8 mouse cellular contexts compared by ENCODE assay signal in the genomic region with DNA sequence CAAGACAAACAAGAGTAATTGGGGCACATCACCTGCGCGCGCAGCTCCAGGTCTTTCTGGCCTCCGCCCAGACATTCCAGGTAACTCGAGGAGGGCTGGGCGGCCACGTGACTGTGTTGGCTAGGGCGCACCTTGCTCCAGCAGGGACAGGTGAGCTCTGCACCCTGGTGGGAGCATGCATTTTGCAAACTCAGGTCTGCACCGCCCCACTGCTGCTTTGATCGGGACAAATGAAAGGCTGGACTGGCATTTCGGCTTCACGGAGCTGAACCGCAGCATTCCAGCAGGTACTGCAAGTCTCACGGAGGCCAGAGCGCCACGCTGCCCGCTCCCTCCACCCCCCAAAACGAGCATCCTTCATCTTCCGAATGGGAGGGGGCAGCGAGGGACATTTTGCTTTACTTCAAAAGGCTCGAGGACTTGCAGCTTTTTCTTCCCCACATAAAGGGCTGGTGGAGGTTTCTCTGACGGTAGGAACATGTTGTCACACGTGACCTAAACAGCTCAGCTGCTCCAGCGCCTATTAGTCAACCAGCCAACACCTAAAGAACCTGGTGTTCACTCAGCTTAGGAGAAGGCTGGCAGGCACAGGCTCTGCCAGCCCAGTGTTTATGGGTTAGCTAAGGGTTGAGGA. TPM values are rescaled to one million over a fixed set of nuclear protein-coding genes. Genes with fewer than 3 reads are reported as not detected.
DNase-seq lines count a peak whose midpoint lies in the region; ATAC-seq and TF ChIP-seq lines count a peak whose summit lies in the region.

Gene Gm5148, minus strand, starts transcription at position 320 of the 634 bp plus-strand sequence.

- H3K9ac ChIP-seq in kidney, embryonic 14.5 days (ENCODE audit: low read depth, low read length) = peak within 1 kb of the TSS; percentile 56
- peak within 1 kb of the TSS; percentile 53 for H3K9ac ChIP-seq in limb, embryonic 14.5 days (ENCODE audit: low read depth, low read length, severe bottlenecking)
- H3K9ac ChIP-seq in midbrain, embryonic 13.5 days (replicated peaks) = peak within 1 kb of the TSS; percentile 70

- WGBS in kidney, embryonic 14.5 days = 2% methylated on average over 24 of the region's 24 CpGs
- WGBS in limb, embryonic 14.5 days = 2% methylated on average over 24 of the region's 24 CpGs
- 1% methylated on average over 24 of the region's 24 CpGs for WGBS in midbrain, embryonic 13.5 days

- H3K27ac ChIP-seq in kidney, embryonic 14.5 days (ENCODE audit: low read depth, low read length) = peak within 1 kb of the TSS; percentile 87
- peak within 1 kb of the TSS; percentile 78 for H3K27ac ChIP-seq in limb, embryonic 14.5 days (replicated peaks; ENCODE audit: low read depth, low read length)
- H3K27ac ChIP-seq in midbrain, embryonic 13.5 days = peak within 1 kb of the TSS; percentile 68

- peak; percentile 68 for ATAC-seq in frontal cortex, adult (ENCODE audit: low TSS enrichment)
- ATAC-seq in kidney, embryonic 14.5 days (ENCODE audit: low FRiP score, low TSS enrichment) = peak; percentile 86
- peak; percentile 66 for ATAC-seq in limb, embryonic 14.5 days (ENCODE audit: low FRiP score, low read depth)
- ATAC-seq in midbrain, embryonic 13.5 days = peak; percentile 87

- 0 out of 2 replicates have a peak, but pooled peaks have one; percentile 34 for TF ChIP-seq POLR2A in limb, embryonic 14.5 days (IDR thresholded peaks at IDR 0.05; ENCODE audit: borderline replicate concordance, extremely low read depth, insufficient read depth, insufficient read length)

- H3K4me1 ChIP-seq in kidney, embryonic 14.5 days (ENCODE audit: control insufficient read depth, insufficient read depth, low read length) = peaks cover 29% of the 10 kb centered on the region
- H3K4me1 ChIP-seq in limb, embryonic 14.5 days (ENCODE audit: control insufficient read depth, insufficient read depth, low read length) = peaks cover 41% of the 10 kb centered on the region
- H3K4me1 ChIP-seq in midbrain, embryonic 13.5 days (replicated peaks) = peaks cover 22% of the 10 kb centered on the region

- peak; percentile 85 for DNase-seq in ES-CJ7 (ENCODE audit: low read depth, low spot score)
- peak; percentile 87 to 89 for DNase-seq in cerebellum, adult 18-20 months
- peak; percentile 81 for DNase-seq in limb, embryonic 14.5 days (ENCODE audit: low spot score)
- peak; percentile 45 for DNase-seq in splenic B cell, adult 2 months (ENCODE audit: low read depth, low spot score)
- no peak for DNase-seq in spleen, postnatal 14 days (ENCODE audit: low spot score in 2 of 2)

- no peaks in the 10 kb centered on the region for H3K36me3 ChIP-seq in kidney, embryonic 14.5 days (ENCODE audit: control insufficient read depth, insufficient read depth, low read length)
- no peaks in the 10 kb centered on the region for H3K36me3 ChIP-seq in limb, embryonic 14.5 days (ENCODE audit: control insufficient read depth, insufficient read depth, low read length)
- H3K36me3 ChIP-seq in midbrain, embryonic 13.5 days = no peaks in the 10 kb centered on the region
- H3K36me3 ChIP-seq in splenic B cell, adult 2 months (ENCODE audit: control insufficient read depth, insufficient read depth, low read length, poor library complexity, severe bottlenecking) = no peaks in the 10 kb centered on the region

- peak within 1 kb of the TSS; percentile 58 for H3K4me2 ChIP-seq in kidney, embryonic 14.5 days (replicated peaks; ENCODE audit: low read depth, low read length)
- H3K4me2 ChIP-seq in limb, embryonic 14.5 days (replicated peaks; ENCODE audit: low read depth, low read length, severe bottlenecking) = peak within 1 kb of the TSS; percentile 73
- H3K4me2 ChIP-seq in midbrain, embryonic 13.5 days (replicated peaks) = peak within 1 kb of the TSS; percentile 75

- H3K27me3 ChIP-seq in kidney, embryonic 14.5 days (ENCODE audit: control insufficient read depth, insufficient read depth, low read length) = no peaks in the 10 kb centered on the region
- H3K27me3 ChIP-seq in limb, embryonic 14.5 days (ENCODE audit: control insufficient read depth, insufficient read depth, low read length) = no peaks in the 10 kb centered on the region
- peaks cover 18% of the 10 kb centered on the region; the same call in 1 of the 2 replicates for H3K27me3 ChIP-seq in midbrain, embryonic 13.5 days
- H3K27me3 ChIP-seq in splenic B cell, adult 2 months (ENCODE audit: control insufficient read depth, insufficient read depth, low read length, poor library complexity, severe bottlenecking) = no peaks in the 10 kb centered on the region

- peak within 1 kb of the TSS; percentile 38 for H3K4me3 ChIP-seq in kidney, embryonic 14.5 days (ENCODE audit: low read length)
- H3K4me3 ChIP-seq in limb, embryonic 14.5 days (replicated peaks; ENCODE audit: low read length) = peak within 1 kb of the TSS; percentile 38
- H3K4me3 ChIP-seq in midbrain, embryonic 13.5 days (replicated peaks) = peak within 1 kb of the TSS; percentile 48

- H3K9me3 ChIP-seq in kidney, embryonic 14.5 days (ENCODE audit: control insufficient read depth, low read length) = no peaks in the 10 kb centered on the region
- H3K9me3 ChIP-seq in limb, embryonic 14.5 days (ENCODE audit: control insufficient read depth, low read length) = no peaks in the 10 kb centered on the region
- H3K9me3 ChIP-seq in midbrain, embryonic 13.5 days = no peaks in the 10 kb centered on the region

RNA-seq across cellular contexts. Expression of gene Gm5148, which starts in this region (rescaled TPM):
- 8.1 and 9.4 TPM in 2 replicates for polyA plus RNA-seq in kidney, embryonic 14.5 days (2014; fragmentation: Nextera tagmentation; extraction: Ambion mirVana)
- 6.3 and 9.1 TPM in 2 replicates for polyA plus RNA-seq in limb, embryonic 14.5 days (2012; rRNA removed)
- polyA plus RNA-seq in limb, embryonic 14.5 days (2014; fragmentation: Nextera tagmentation; extraction: Ambion mirVana) = 7.4 and 8.1 TPM in 2 replicates
- 6.0 and 9.6 TPM in 2 replicates for polyA plus RNA-seq in midbrain, embryonic 13.5 days (2015; fragmentation: Nextera tagmentation; extraction: Ambion mirVana)

Comparison
In these comparisons a context has a peak if more than half of its experiments do, and no peak if none do; other contexts are left out.
1. DNase-seq: peak in ES-CJ7 (single experiment), cerebellum, adult 18-20 months (2 of 2), limb, embryonic 14.5 days (single experiment) and splenic B cell, adult 2 months (single experiment); none in spleen, postnatal 14 days (0 of 2).
2. Peak in every context shown above with its lines, with median percentiles within 50 percentile points of each other: ATAC-seq, H3K27ac ChIP-seq, H3K4me2 ChIP-seq, H3K4me3 ChIP-seq and H3K9ac ChIP-seq.